Mouse (Mus musculus) regulatory T cell (primary cell): Measurements from ENCODE around the gene Vmn1r52.
"Not testable (repeated sequence)": the region's sequence is repeated elsewhere in the genome, so short reads cannot be mapped to it uniquely, and the experiment has no call there.

Source experiments
- in situ Hi-C: fragments of 300-600 bp; cut with MboI, MseI; formaldehyde crosslinking; loops from one replicate; pipeline ENCODE4 v1.15.1; 2025; ENCODE audit warnings: high pct_unique_total_duplicates

Vmn1r52 gene

DNA sequence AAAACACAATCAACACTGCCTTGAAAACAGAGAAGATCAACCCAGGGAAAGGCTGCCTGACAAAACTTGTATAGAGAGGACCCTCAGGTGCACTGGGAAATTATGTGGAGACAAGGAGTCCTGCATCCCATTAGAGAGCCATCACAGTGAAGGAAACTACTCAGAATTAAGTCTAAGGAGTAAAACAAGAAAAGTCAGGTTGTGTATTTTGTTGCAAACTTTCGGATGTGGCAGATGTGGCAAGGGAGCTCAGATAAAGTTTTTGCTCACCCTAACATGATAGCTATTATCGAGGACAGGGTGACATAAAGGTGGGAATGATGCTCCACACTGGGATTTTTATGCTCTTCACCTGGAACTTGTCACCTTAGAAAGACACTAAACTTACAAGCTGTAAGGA is at the start of gene Vmn1r52:
Vmn1r52 (plus strand) TSS at position 301 of the 400 bp plus-strand sequence.
- in situ Hi-C loops: no loop called here

DNA sequence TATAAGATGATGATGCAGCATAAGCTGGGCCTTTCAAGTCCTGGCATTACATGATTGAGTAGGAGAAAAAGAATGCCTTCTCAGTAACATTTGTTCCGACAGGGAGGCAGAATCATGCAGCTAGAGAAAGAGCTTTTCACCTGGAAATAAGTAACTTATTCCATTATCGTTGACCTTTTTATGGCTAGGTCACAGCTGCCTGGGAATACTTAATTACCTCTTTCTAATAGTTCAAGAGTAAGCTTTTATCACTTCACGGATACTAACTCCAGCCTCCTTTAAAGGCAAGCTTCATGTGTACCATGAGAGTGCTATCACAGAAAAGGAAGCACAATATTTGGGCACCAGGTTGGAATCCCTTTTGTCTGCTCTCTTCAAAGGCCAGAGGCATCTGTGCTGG is 14.5 kb upstream of the Vmn1r52 start:
- in situ Hi-C loops: loop anchor here (10.0 kb wide), 1 partner anchor 1795 kb away; no protein-coding TSS in a partner anchor

DNA sequence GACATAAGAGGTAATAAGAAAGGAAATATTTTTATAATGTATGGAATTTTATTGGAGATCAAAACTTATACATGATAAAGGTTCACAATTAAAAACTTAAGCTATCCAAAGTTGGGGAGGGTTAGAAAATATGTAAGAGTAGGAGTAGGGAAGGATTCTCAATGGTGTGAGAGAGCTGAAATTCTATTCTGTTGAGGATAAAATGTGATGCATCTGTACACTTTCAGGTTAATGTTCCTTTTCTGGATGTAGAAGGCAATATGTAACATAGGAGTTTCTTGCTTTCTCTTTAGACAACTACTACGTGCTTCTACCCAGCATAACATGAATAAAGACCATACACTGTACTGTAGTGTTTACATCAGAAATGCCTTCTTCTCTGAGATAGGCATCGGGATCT is 27.9 kb downstream of the Vmn1r52 start, which contains the start of gene V1ra8:
V1ra8 (plus strand) TSS at position 301 of the 400 bp plus-strand sequence.
- in situ Hi-C loops: not testable (repeated sequence)

DNA sequence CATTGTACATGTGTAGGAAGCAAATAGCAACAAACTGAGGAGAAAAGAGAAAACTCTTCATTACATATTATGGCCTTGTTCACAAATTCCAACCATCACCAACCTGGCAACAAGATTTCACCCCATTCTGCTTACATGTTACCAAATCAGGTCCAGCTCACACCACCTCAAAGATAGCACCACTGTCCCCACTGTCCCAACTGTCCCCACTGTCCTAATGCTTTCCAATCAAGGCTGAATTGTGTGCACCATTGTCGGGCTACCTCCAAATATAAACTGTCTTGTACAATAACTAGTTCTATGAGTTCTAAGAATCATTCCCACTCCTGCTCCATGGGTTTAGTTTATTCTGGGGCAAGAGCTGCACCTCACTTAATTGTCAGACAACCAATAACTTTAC is 49.7 kb downstream of the Vmn1r52 start, which contains the start of gene Vmn1r53:
Vmn1r53 (minus strand) TSS at position 101 of the 400 bp plus-strand sequence.
- in situ Hi-C loops: no loop called here
